Mouse (Mus musculus): ENCODE measurements around the gene Nfe2.

DNA sequence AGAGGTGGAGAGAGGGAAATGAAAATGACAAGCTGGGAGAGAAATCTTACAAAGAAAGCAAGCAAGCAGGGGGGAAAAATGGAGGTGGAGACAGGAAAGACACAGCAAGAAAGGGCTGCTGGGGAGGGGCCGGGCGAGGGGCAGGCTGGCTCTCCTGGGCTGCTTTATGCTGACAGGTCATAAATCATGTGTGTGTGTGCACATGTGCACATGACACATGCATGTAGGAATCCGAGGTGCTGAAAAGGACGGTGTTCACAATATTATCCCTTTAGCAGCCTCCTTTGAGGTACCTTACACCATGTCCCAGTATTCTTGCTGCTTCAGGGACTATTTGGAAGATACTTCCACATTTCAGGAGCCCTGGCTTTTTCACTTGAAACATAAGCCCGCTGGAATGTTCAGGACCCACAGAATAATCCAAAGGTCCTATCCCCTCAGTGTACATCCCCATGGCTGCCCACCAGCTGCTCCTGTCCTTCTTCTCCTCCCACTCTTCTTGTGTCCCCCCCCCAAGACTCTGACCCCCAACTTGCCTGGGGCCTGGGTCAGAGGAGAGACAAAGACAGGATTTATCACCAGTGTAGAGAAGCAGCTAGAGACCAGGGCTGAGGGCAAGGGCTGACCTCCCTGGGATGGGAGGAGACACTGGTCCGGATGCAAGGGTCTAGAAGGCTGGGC, 44.3 kb upstream of the Nfe2 start:
- TF ChIP-seq CTCF (IDR thresholded peaks at IDR 0.05) (no peak), EP300 (IDR thresholded peaks at IDR 0.05; ENCODE audit: insufficient read depth, low read depth, low read length) (no peak), POLR2A (IDR thresholded peaks at IDR 0.05; ENCODE audit: insufficient read depth, low read depth, low read length) (no peak)

Measured in heart, adult 2 months (tissue).